Mouse (Mus musculus) cerebral cortex, adult 2 months (tissue): ENCODE results near the gene Atxn2.

Experiments used
- WGBS: fragments of 180-500 bp; shearing (Covaris S2); methylation state at CpG from one replicate; pipeline ENCODE4 v1.1.7; 2018; 5-methylcytosine and 5-hydroxymethylcytosine counted together

Gene Atxn2

GRCm38 (mm10) chr5:121834991-121835747, 124.0 kb downstream of the Atxn2 start:
- WGBS: 43% methylated on average over 12 of the region's 12 CpGs

GRCm38 (mm10) chr5:121835949-121836691, 125.0 kb downstream of the Atxn2 start:
- WGBS: under 1% methylated on average over 51 of the region's 51 CpGs

- under 1% methylated on average over 75 of the region's 77 CpGs for WGBS
These were observed 125.7 kb downstream of the Atxn2 start for GRCm38 (mm10) chr5:121836692-121837415.

GRCm38 (mm10) chr5:121837441-121838340, 126.6 kb downstream of the Atxn2 start, which contains the start of gene Sh2b3:
Gene Sh2b3, minus strand, starts transcription at chr5:121837646.
- WGBS: 2% methylated on average over 35 of the region's 35 CpGs

GRCm38 (mm10) chr5:121838341-121839127, 127.4 kb downstream of the Atxn2 start:
- 7% methylated on average over 46 of the region's 46 CpGs for WGBS

GRCm38 (mm10) chr5:121839128-121839473, 128.0 kb downstream of the Atxn2 start:
- WGBS: 69% methylated on average over 7 of the region's 7 CpGs

- 88% methylated on average over 9 of the region's 9 CpGs for WGBS
These were observed 130.4 kb downstream of the Atxn2 start for GRCm38 (mm10) chr5:121841516-121841915.

- 51% methylated on average over 10 of the region's 10 CpGs for WGBS
These were observed 130.8 kb downstream of the Atxn2 start for GRCm38 (mm10) chr5:121841973-121842372.

- under 1% methylated on average over 33 of the region's 33 CpGs for WGBS
These were observed 131.6 kb downstream of the Atxn2 start for GRCm38 (mm10) chr5:121842665-121843118.

- WGBS: 14% methylated on average over 17 of the region's 17 CpGs
These were observed 132.2 kb downstream of the Atxn2 start for GRCm38 (mm10) chr5:121843138-121843905.

GRCm38 (mm10) chr5:121845361-121845760, 134.2 kb downstream of the Atxn2 start:
- 39% methylated on average over 4 of the region's 4 CpGs for WGBS

GRCm38 (mm10) chr5:121846322-121846721, 135.2 kb downstream of the Atxn2 start:
- WGBS: 93% methylated on average over 11 of the region's 11 CpGs

- 90% methylated on average over 3 of the region's 3 CpGs for WGBS
These were observed 136.1 kb downstream of the Atxn2 start for GRCm38 (mm10) chr5:121847269-121847668.

- WGBS: under 1% methylated on average over 17 of the region's 17 CpGs
These were observed 136.9 kb downstream of the Atxn2 start for GRCm38 (mm10) chr5:121848035-121848519.

GRCm38 (mm10) chr5:121848743-121849142, 137.6 kb downstream of the Atxn2 start, which contains the start of gene Pheta1:
Gene Pheta1, plus strand, starts transcription at chr5:121848984.
- under 1% methylated on average over 42 of the region's 42 CpGs for WGBS

- 44% methylated on average over 20 of the region's 20 CpGs for WGBS
These were observed 138.6 kb downstream of the Atxn2 start for GRCm38 (mm10) chr5:121849478-121850349.

GRCm38 (mm10) chr5:121853368-121854051, 142.4 kb downstream of the Atxn2 start:
- 80% methylated on average over 9 of the region's 9 CpGs for WGBS

- 41% methylated on average over 10 of the region's 10 CpGs for WGBS
These were observed 143.6 kb downstream of the Atxn2 start for GRCm38 (mm10) chr5:121854768-121855167.
